Mouse (Mus musculus) liver, postnatal 0 days (tissue): ENCODE measurements around the gene Olfr1474.

Experiments
- CTCF ChIP-seq: sonication (generic); IDR thresholded peaks from 2 replicates; pipeline ENCODE4 v1.5.1; 2016; ENCODE audit warnings: antibody characterized with exemption, low read depth
- EP300 ChIP-seq: IDR thresholded peaks from 2 replicates; pipeline ENCODE4 v1.6.1; 2016; ENCODE audit warnings: antibody characterized with exemption, low read depth, mild to moderate bottlenecking

GRCm38 (mm10) chr19:13455986-13456385 is 13.4 kb upstream of the Olfr1474 start, which contains the start of gene Olfr1472:
- no peak for TF ChIP-seq CTCF
- no peak for TF ChIP-seq EP300
